Mouse (Mus musculus): ENCODE measurements around the gene Barhl2. TPM values are rescaled to one million over a fixed set of nuclear protein-coding genes. Genes with fewer than 3 reads are reported as not detected.

The Barhl2 gene
- polyA plus RNA-seq, 1 experiment from 2014 or later = not detected

DNA sequence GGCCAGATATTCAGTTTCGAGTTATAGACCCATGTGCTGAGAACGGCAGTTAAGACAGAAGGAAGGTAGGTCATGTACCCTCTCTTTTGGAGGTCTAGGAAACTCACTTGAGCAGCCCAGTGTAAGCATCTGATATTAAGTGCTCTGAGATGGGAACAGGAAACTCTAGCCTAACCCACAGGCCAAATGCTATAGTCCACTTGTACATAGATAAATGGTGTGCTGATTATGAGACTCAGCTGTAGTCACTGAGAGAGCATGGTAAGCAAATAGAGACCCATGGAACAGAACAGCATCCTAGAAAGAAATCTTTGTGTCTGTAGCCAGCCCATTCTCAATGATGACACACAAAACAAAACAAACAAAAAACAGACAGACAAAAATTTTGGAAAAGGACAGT lies 55.2 kb downstream of the Barhl2 start:
- no peak overlapping the region for H3K4me3 ChIP-seq (ENCODE audit: low read depth, low read length)
- ATAC-seq (ENCODE audit: insufficient read depth) (peak; percentile 78; the same call in 1 of the 2 replicates), DNase-seq (peak; percentile 77)
- TF ChIP-seq CTCF (IDR thresholded peaks at IDR 0.05; ENCODE audit: low read depth) = no peak
- H3K9ac ChIP-seq = no peak overlapping the region
- H3K27ac ChIP-seq (ENCODE audit: low read depth) = no peak overlapping the region
- 42% methylated on average over 2 of the region's 2 CpGs for WGBS
- no peaks in the 10 kb centered on the region for H3K27me3 ChIP-seq (ENCODE audit: insufficient read depth, low read length)
- H3K36me3 ChIP-seq (ENCODE audit: insufficient read depth) = no peaks in the 10 kb centered on the region
- no peaks in the 10 kb centered on the region for H3K9me3 ChIP-seq (ENCODE audit: low read depth, low read length)
- H3K4me2 ChIP-seq = no peak overlapping the region
- no peaks in the 10 kb centered on the region for H3K4me1 ChIP-seq (ENCODE audit: insufficient read depth)

Other genes starting within 250 kb of the Barhl2 start
- gene Gm17304, start 150.9 kb upstream of the Barhl2 start, polyA plus RNA-seq (2014; fragmentation: Nextera tagmentation; extraction: Ambion mirVana) = not detected in 2 replicates
- gene Zfp644, start 239.1 kb upstream of the Barhl2 start, polyA plus RNA-seq (2014; fragmentation: Nextera tagmentation; extraction: Ambion mirVana) = 89.9 and 93.2 TPM in 2 replicates

Data from lung, embryonic 14.5 days (tissue).